Mouse (Mus musculus): ENCODE data around the gene Eml5. TPM values are rescaled to one million over a fixed set of nuclear protein-coding genes. Genes with fewer than 3 reads are reported as not detected.

Eml5 gene
- total RNA-seq, 2 experiments from 2014 or later, result 1.8 to 2.2 TPM

- DNase-seq, result no peak
- intact Hi-C loops (cut with DNase I), result loop anchor here (10.0 kb wide), 1 partner anchor 63 kb away; no protein-coding TSS in a partner anchor
Observed at GRCm38 (mm10) chr12:98737801-98738350, 163.4 kb downstream of the Eml5 start.

DNA sequence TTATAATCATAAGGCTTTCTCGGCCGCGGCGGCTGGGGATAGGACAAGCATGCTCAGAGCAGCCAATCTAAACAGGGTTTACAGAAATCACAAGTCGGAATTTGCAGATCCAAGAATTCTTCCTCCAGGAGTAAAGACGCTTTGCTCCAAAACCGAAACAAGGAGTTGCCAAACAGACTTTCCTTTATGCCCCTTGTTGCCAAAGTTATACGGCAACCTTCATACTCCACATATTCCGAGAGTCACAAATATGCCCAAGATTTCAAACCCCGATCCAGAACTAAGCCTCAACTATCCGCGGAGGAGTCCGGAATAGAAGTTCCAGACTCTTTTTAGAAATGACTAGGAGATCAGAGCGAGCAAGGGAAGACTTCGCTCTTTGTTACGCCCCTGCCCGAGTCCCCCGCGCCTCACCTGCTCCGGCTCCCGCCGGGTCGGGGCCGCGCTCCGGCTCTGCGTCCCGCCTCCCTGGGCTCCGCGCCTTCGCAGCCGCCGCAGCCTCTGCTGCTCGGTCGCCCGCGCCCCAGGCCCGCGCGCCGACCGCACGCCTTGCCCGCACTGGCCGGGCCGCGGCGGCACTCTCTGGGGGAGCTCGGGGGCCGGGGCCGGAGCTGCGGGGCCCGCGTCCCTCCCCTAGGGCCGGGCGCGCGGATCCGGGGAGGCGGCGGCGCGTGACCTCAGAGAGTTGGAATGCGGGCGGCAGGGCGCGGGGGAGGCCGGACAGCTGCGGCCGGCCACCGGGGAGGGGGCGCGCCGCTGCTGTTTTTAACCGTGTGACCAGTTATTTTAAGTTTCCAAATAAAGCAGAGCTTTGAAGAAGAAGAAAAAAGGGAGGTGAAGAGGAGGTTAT, 164.1 kb downstream of the Eml5 start, which contains the start of gene Ptpn21:
Gene Ptpn21 (minus strand): TSS at position 455 of the 850 bp plus-strand sequence.
- intact Hi-C loops (cut with DNase I), result loop anchor here (10.0 kb wide), 1 partner anchor 62 kb away; no protein-coding TSS in a partner anchor
- DNase-seq, result peak; percentile 51 to 64

Other genes with a start within 250 kb of the Eml5 start
- 10 to 100 TPM; 25.1 to 25.9 TPM for gene Ptpn21, start 164.1 kb downstream of the Eml5 start, total RNA-seq (2021)
- gene Zc3h14, start 154.5 kb downstream of the Eml5 start, total RNA-seq (2021), result 10 to 100 TPM; 41.3 to 42.5 TPM
- gene Ttc8, start 19.1 kb upstream of the Eml5 start, total RNA-seq (2021), result 1 to 10 TPM; 4.9 to 5.5 TPM